Mouse (Mus musculus): ENCODE data around the gene Tm4sf4. TPM values are rescaled to one million over a fixed set of nuclear protein-coding genes. Genes with fewer than 3 reads are reported as not detected.
A peak's percentile ranks its signal among the peaks of the same experiment; 100 is the strongest.

Tm4sf4 gene
- total and polyA plus RNA-seq, 2 experiments = 99.2 to 144 TPM

DNA sequence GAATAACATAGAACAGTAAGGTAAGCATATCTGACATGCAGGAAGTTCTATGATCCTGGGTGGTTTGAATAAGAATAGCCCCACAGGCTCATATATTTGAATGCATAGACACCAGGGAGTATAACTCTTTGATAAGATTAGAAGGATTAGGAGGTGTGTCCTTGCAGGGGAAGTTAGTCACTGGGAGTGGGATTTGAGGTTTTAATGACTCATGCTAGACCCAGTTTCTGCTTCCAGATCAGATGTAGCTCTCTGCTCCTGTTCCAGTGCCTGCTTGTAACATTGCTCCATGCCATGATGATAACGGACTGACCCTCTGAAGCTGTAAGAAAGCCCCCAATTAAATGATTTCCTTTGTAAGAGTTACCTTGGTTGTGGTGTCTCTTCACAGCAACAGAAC, 4.5 kb upstream of the Tm4sf4 start:
- Histone ChIP-seq H3K4me1 (ENCODE audit: control insufficient read depth, insufficient read depth, low read length) (peaks cover 14% of the 10 kb centered on the region), H3K79me2 (ENCODE audit: control insufficient read depth, insufficient read depth, low read length) (no peaks in the 10 kb centered on the region), H3K4me3 (ENCODE audit: insufficient read depth, low read depth, low read length) (no peak overlapping the region), H3K36me3 (ENCODE audit: control insufficient read depth, insufficient read depth, low read length) (no peaks in the 10 kb centered on the region), H3K27ac (replicated peaks; ENCODE audit: insufficient read depth, low read depth, low read length) (peak overlapping the region; percentile 43; the same call in 1 of the 2 replicates), H3K9ac (ENCODE audit: low read depth, low read length) (no peak overlapping the region), H3K27me3 (ENCODE audit: control insufficient read depth, insufficient read depth, low read length) (no peaks in the 10 kb centered on the region)
- 91% methylated on average over 1 of the region's 1 CpGs for WGBS
- TF ChIP-seq CTCF (IDR thresholded peaks at IDR 0.05; ENCODE audit: low read depth, low read length) = no peak
- no peak for TF ChIP-seq POLR2A (IDR thresholded peaks at IDR 0.05; ENCODE audit: extremely low read depth, insufficient read depth, low read length)
- DNase-seq (ENCODE audit: extremely low read depth, low read depth, low spot score) = no peak

DNA sequence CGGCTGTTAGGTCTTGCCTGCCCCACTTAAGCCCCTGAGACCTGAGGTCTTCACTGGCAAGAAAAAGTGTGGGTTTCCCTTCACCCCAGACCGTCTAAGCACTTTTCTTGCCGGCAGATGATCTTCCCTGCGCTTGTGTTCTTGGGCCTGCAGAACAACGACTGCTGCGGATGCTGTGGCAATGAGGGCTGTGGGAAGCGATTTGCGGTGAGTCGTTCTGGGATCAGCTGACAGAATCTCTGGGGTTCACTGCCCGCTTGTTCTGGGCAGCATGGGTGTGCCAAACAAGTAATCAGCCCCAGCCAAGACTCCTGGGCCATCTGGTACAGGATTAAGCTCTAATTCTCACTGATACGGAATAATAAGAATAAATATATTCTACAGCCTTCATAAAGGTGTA, 1.2 kb downstream of the Tm4sf4 start:
- no peaks in the 10 kb centered on the region for H3K27me3 ChIP-seq (ENCODE audit: control insufficient read depth, insufficient read depth, low read length)
- H3K9ac ChIP-seq (ENCODE audit: low read depth, low read length) = peak overlapping the region; percentile 60
- H3K79me2 ChIP-seq (ENCODE audit: control insufficient read depth, insufficient read depth, low read length) = no peaks in the 10 kb centered on the region
- TF ChIP-seq POLR2A (IDR thresholded peaks at IDR 0.05; ENCODE audit: extremely low read depth, insufficient read depth, low read length) (0 out of 2 replicates have a peak, but pooled peaks have one; percentile 30), CTCF (IDR thresholded peaks at IDR 0.05; ENCODE audit: low read depth, low read length) (no peak)
- peak; percentile 89 for DNase-seq (ENCODE audit: extremely low read depth, low read depth, low spot score)
- peak overlapping the region; percentile 65 for H3K4me3 ChIP-seq (ENCODE audit: insufficient read depth, low read depth, low read length)
- H3K4me1 ChIP-seq (ENCODE audit: control insufficient read depth, insufficient read depth, low read length) = peaks cover 14% of the 10 kb centered on the region
- H3K27ac ChIP-seq (replicated peaks; ENCODE audit: insufficient read depth, low read depth, low read length) = peak overlapping the region; percentile 57
- 25% methylated on average over 11 of the region's 11 CpGs for WGBS
- H3K36me3 ChIP-seq (ENCODE audit: control insufficient read depth, insufficient read depth, low read length) = no peaks in the 10 kb centered on the region

DNA sequence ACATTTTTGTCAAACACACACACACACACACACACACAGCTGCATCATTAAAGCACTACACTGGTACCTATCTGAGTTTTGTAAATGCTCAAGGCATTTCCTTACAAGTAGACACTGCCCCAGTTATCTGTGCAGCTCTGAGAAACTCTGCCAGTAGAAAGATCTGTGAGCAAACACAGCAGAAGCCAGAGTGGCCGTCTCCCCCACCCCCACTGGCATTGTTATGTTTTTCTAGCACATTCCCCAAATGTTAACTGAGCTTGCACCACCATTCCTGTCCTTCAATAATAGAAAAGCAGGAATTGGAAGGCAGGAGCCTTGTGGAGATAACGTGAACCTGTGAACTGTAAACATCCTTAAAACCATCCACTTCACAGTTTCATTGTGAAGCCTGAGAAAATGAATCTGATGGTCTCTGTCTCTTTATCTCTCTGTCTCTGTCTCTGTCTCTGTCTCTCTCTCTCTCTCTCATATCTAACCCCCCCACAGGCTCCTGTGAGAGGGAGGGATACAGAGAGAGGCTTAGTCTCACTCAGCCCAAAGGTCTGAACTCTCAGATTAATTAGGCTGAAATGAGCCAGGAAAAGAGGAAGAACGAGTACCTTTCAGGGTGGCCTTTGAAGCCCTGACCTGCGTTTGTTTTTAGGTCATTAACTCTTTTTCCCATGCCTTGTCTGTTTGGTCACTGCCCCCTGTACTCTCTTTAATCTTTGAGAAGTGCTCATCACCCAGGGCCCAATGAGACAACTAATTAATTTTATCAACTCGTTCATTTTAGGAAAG, 3.8 kb downstream of the Tm4sf4 start:
- Histone ChIP-seq H3K79me2 (ENCODE audit: control insufficient read depth, insufficient read depth, low read length) (no peaks in the 10 kb centered on the region), H3K4me1 (ENCODE audit: control insufficient read depth, insufficient read depth, low read length) (peaks cover 14% of the 10 kb centered on the region), H3K27me3 (ENCODE audit: control insufficient read depth, insufficient read depth, low read length) (no peaks in the 10 kb centered on the region), H3K4me3 (ENCODE audit: insufficient read depth, low read depth, low read length) (no peak overlapping the region), H3K27ac (replicated peaks; ENCODE audit: insufficient read depth, low read depth, low read length) (peak overlapping the region; percentile 27; the same call in 1 of the 2 replicates), H3K36me3 (ENCODE audit: control insufficient read depth, insufficient read depth, low read length) (peaks cover 3% of the 10 kb centered on the region; the same call in 1 of the 2 replicates), H3K9ac (ENCODE audit: low read depth, low read length) (no peak overlapping the region; the same call in 1 of the 2 replicates)
- peak; percentile 73 for DNase-seq (ENCODE audit: extremely low read depth, low read depth, low spot score)
- TF ChIP-seq CTCF (IDR thresholded peaks at IDR 0.05; ENCODE audit: low read depth, low read length) (no peak), POLR2A (IDR thresholded peaks at IDR 0.05; ENCODE audit: extremely low read depth, insufficient read depth, low read length) (no peak)
- 4% methylated on average over 5 of the region's 5 CpGs for WGBS

DNA sequence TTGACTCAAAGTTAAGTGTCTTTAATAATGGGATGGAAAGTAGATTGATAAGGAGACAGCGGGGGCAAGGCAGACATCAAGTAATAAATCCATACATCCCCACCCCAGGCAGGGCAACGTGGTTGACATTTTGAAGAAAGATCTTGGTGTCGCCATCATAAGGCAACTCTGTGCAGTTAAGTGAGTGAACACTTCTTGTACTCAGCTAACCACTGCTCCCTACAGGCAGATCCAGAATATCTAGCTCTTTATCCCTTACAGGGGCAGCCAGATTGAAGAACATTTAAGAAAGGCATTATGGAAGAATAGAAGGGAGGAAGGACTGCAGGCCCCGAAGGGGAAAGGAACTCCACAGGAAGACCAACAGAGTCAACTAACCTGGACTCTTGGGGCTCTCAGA, 4.4 kb downstream of the Tm4sf4 start:
- no peaks in the 10 kb centered on the region for H3K27me3 ChIP-seq (ENCODE audit: control insufficient read depth, insufficient read depth, low read length)
- H3K36me3 ChIP-seq (ENCODE audit: control insufficient read depth, insufficient read depth, low read length) = peaks cover 9% of the 10 kb centered on the region
- H3K27ac ChIP-seq (replicated peaks; ENCODE audit: insufficient read depth, low read depth, low read length) = no peak overlapping the region
- no peaks in the 10 kb centered on the region for H3K79me2 ChIP-seq (ENCODE audit: control insufficient read depth, insufficient read depth, low read length)
- H3K4me1 ChIP-seq (ENCODE audit: control insufficient read depth, insufficient read depth, low read length) = peaks cover 11% of the 10 kb centered on the region
- no peak overlapping the region for H3K4me3 ChIP-seq (ENCODE audit: insufficient read depth, low read depth, low read length)
- peak; percentile 59 for DNase-seq (ENCODE audit: extremely low read depth, low read depth, low spot score)
- 46% methylated on average over 4 of the region's 4 CpGs for WGBS
- H3K9ac ChIP-seq (ENCODE audit: low read depth, low read length) = no peak overlapping the region
- TF ChIP-seq POLR2A (IDR thresholded peaks at IDR 0.05; ENCODE audit: extremely low read depth, insufficient read depth, low read length) = no peak
- TF ChIP-seq CTCF (IDR thresholded peaks at IDR 0.05; ENCODE audit: low read depth, low read length) = 0 out of 2 replicates have a peak, but pooled peaks have one; percentile 2

DNA sequence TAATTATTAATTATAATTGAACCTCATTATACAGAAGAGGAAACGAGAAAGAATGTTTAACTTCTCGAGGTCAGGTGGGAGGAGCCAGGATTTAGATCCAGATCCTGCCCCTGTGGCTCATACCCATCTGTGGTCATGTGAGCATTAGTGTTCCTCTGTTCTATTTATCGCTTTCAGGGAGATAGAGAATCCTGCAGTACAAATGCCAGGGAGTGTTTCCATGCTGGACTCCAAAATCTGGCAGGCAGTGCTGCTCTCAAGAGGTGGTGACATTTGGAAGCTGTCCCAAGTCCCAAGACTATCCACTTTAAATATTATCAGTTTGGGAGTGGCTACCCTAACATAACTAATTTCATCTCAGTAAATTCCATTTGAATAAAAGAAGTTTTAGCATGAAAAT, 6.6 kb downstream of the Tm4sf4 start:
- DNase-seq (ENCODE audit: extremely low read depth, low read depth, low spot score) = peak; percentile 95
- Histone ChIP-seq H3K27ac (replicated peaks; ENCODE audit: insufficient read depth, low read depth, low read length) (no peak overlapping the region), H3K9ac (ENCODE audit: low read depth, low read length) (no peak overlapping the region), H3K79me2 (ENCODE audit: control insufficient read depth, insufficient read depth, low read length) (no peaks in the 10 kb centered on the region), H3K27me3 (ENCODE audit: control insufficient read depth, insufficient read depth, low read length) (no peaks in the 10 kb centered on the region), H3K4me1 (ENCODE audit: control insufficient read depth, insufficient read depth, low read length) (peaks cover 17% of the 10 kb centered on the region), H3K4me3 (ENCODE audit: insufficient read depth, low read depth, low read length) (no peak overlapping the region), H3K36me3 (ENCODE audit: control insufficient read depth, insufficient read depth, low read length) (peaks cover 22% of the 10 kb centered on the region)
- TF ChIP-seq CTCF (IDR thresholded peaks at IDR 0.05; ENCODE audit: low read depth, low read length) = no peak
- TF ChIP-seq POLR2A (IDR thresholded peaks at IDR 0.05; ENCODE audit: extremely low read depth, insufficient read depth, low read length) = no peak
- WGBS = 4% methylated on average over 3 of the region's 3 CpGs

DNA sequence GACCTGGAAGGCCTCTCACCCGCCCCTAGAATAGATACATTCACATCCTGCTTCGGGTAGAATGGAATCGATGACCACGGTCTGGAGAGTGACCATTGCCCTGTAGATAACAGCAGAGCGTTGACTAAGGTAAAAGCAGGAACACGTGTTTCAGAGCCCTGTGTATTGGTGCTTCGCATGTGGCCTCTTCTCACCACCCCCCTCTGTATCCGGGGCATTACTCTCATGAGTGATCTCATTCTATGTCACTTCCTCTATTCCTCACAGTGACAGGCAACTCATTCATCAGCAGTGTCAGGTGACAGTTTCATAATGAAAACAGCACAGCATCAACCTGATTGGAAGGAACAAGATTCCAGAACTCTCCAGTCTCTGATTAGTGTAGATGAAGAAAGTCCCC, 10.2 kb downstream of the Tm4sf4 start:
- Histone ChIP-seq H3K27ac (replicated peaks; ENCODE audit: insufficient read depth, low read depth, low read length) (0 out of 2 replicates have a peak overlapping the region, but pooled peaks have one; percentile 8), H3K27me3 (ENCODE audit: control insufficient read depth, insufficient read depth, low read length) (no peaks in the 10 kb centered on the region), H3K4me1 (ENCODE audit: control insufficient read depth, insufficient read depth, low read length) (peaks cover 9% of the 10 kb centered on the region; the same call in 1 of the 2 replicates), H3K9ac (ENCODE audit: low read depth, low read length) (no peak overlapping the region), H3K79me2 (ENCODE audit: control insufficient read depth, insufficient read depth, low read length) (no peaks in the 10 kb centered on the region), H3K36me3 (ENCODE audit: control insufficient read depth, insufficient read depth, low read length) (peaks cover 33% of the 10 kb centered on the region), H3K4me3 (ENCODE audit: insufficient read depth, low read depth, low read length) (no peak overlapping the region)
- TF ChIP-seq CTCF (IDR thresholded peaks at IDR 0.05; ENCODE audit: low read depth, low read length) (no peak), POLR2A (IDR thresholded peaks at IDR 0.05; ENCODE audit: extremely low read depth, insufficient read depth, low read length) (no peak)
- 7% methylated on average over 8 of the region's 8 CpGs for WGBS
- peak; percentile 90 for DNase-seq (ENCODE audit: extremely low read depth, low read depth, low spot score)
